In genomic region chr2:165626826-165627225, GRCm38 (mm10) we compare ENCODE assay signal across 23 mouse cellular contexts. TPM values are rescaled to one million over a fixed set of nuclear protein-coding genes. Genes with fewer than 3 reads are reported as not detected.
DNase-seq lines count a peak whose midpoint lies in the region; ATAC-seq and TF ChIP-seq lines count a peak whose summit lies in the region.
"Had no signal": no experiment of that assay in that cellular context is flagged by ENCODE, and none has a peak within 500 bp of the region (broad histone marks: within the 10 kb centered on the region; RNA-seq: fewer than 3 reads in every experiment).

No protein-coding gene starts in this region.

- WGBS in hindbrain, embryonic 11.5 days: 68% methylated on average over 6 of the region's 6 CpGs
- 40% methylated on average over 6 of the region's 6 CpGs for WGBS in hindbrain, embryonic 16.5 days
- 89% methylated on average over 6 of the region's 6 CpGs for WGBS in embryonic facial prominence, embryonic 10.5 days
- 46% methylated on average over 6 of the region's 6 CpGs for WGBS in hindbrain, postnatal 0 days

- no peaks in the 10 kb centered on the region for H3K36me3 ChIP-seq in hindbrain, embryonic 11.5 days (ENCODE audit: control insufficient read depth, insufficient read depth, low read length)
- H3K36me3 ChIP-seq in hindbrain, embryonic 16.5 days (ENCODE audit: control insufficient read depth, insufficient read depth, low read length): no peaks in the 10 kb centered on the region
- H3K36me3 ChIP-seq in embryonic facial prominence, embryonic 10.5 days (replicated peaks): peaks cover 7% of the 10 kb centered on the region
- H3K36me3 ChIP-seq in hindbrain, postnatal 0 days (ENCODE audit: insufficient read depth, low read length): no peaks in the 10 kb centered on the region
- H3K36me3 ChIP-seq: limb, embryonic 15.5 days; midbrain, embryonic 15.5 days; stomach, embryonic 15.5 days had no signal

- H3K27me3 ChIP-seq in hindbrain, embryonic 11.5 days (ENCODE audit: control insufficient read depth, insufficient read depth, low read length): no peaks in the 10 kb centered on the region
- no peaks in the 10 kb centered on the region for H3K27me3 ChIP-seq in hindbrain, embryonic 16.5 days (replicated peaks; ENCODE audit: control insufficient read depth, insufficient read depth, low read length)
- no peaks in the 10 kb centered on the region for H3K27me3 ChIP-seq in embryonic facial prominence, embryonic 10.5 days (replicated peaks; ENCODE audit: low read depth, poor library complexity, severe bottlenecking)
- H3K27me3 ChIP-seq in hindbrain, postnatal 0 days (ENCODE audit: insufficient read depth, low read length): no peaks in the 10 kb centered on the region
- H3K27me3 ChIP-seq: midbrain, embryonic 15.5 days; stomach, embryonic 15.5 days had no signal

- H3K4me1 ChIP-seq in hindbrain, embryonic 11.5 days (replicated peaks; ENCODE audit: control insufficient read depth, insufficient read depth, low read length): 0 out of 2 replicates have a peak, but pooled peaks cover 2% of the 10 kb centered on the region
- H3K4me1 ChIP-seq in hindbrain, embryonic 16.5 days (ENCODE audit: control insufficient read depth, insufficient read depth, low read depth, low read length): no peaks in the 10 kb centered on the region; the same call in 1 of the 2 replicates
- peaks cover 43% of the 10 kb centered on the region for H3K4me1 ChIP-seq in embryonic facial prominence, embryonic 10.5 days
- H3K4me1 ChIP-seq in hindbrain, postnatal 0 days (ENCODE audit: insufficient read depth, low read length): no peaks in the 10 kb centered on the region
- H3K4me1 ChIP-seq: midbrain, embryonic 15.5 days; stomach, embryonic 15.5 days had no signal

- no peak overlapping the region for H3K9ac ChIP-seq in hindbrain, embryonic 11.5 days (ENCODE audit: low read depth, low read length)
- H3K9ac ChIP-seq in hindbrain, embryonic 16.5 days (ENCODE audit: low read depth, low read length): no peak overlapping the region
- H3K9ac ChIP-seq in hindbrain, postnatal 0 days (replicated peaks; ENCODE audit: low read length): no peak overlapping the region
- H3K9ac ChIP-seq: limb, embryonic 15.5 days; liver, embryonic 14.5 days; lung, embryonic 14.5 days; midbrain, embryonic 15.5 days; stomach, embryonic 15.5 days had no signal

- no peak for ATAC-seq in hindbrain, embryonic 11.5 days (ENCODE audit: low FRiP score)
- ATAC-seq in hindbrain, embryonic 16.5 days: no peak
- no peak for ATAC-seq in hindbrain, postnatal 0 days
- ATAC-seq: inflammation-experienced regulatory T-cells, adult 6 months; midbrain, embryonic 15.5 days had no signal

- intact Hi-C loops in left cerebral cortex, postnatal 36 days (cut with DNase I): no loop called here

- no peak for TF ChIP-seq CTCF in brain, embryonic 14.5 days (IDR thresholded peaks at IDR 0.05; ENCODE audit: borderline replicate concordance, extremely low read depth, insufficient read depth, insufficient read length)
- TF ChIP-seq CTCF in hindbrain, postnatal 0 days (IDR thresholded peaks at IDR 0.05; ENCODE audit: low read depth): no peak

- TF ChIP-seq POLR2A in brain, embryonic 14.5 days (IDR thresholded peaks at IDR 0.05; ENCODE audit: borderline replicate concordance, extremely low read depth, insufficient read depth, insufficient read length, poor library complexity, severe bottlenecking): no peak

- DNase-seq in hindbrain, embryonic 11.5 days (ENCODE audit: low spot score): no peak
- DNase-seq in brain, embryonic 14.5 days (ENCODE audit: low read depth): peak; percentile 75
- DNase-seq in embryonic facial prominence, embryonic 10.5 days (ENCODE audit: low spot score): no peak
- DNase-seq in hindbrain, postnatal 0 days (ENCODE audit: low spot score): peak; percentile 38
- DNase-seq in left cerebral cortex, postnatal 36 days (ENCODE audit: low spot score in 2 of 2): no peak
- no peak for DNase-seq in gastrocnemius, postnatal 10 days
- DNase-seq: adrenal gland, postnatal 10 days; cerebellum, adult 8-10 months; gastrocnemius, postnatal 36 days; heart, adult 2 months; kidney, adult 18-20 months; kidney, postnatal 4 days; lung, embryonic 14.5 days; lung, postnatal 36 days; thymus, postnatal 25 days had no signal

- no peaks in the 10 kb centered on the region for H3K9me3 ChIP-seq in hindbrain, embryonic 11.5 days (ENCODE audit: control insufficient read depth, low read length)
- no peaks in the 10 kb centered on the region for H3K9me3 ChIP-seq in hindbrain, embryonic 16.5 days (ENCODE audit: control insufficient read depth, low read length)
- H3K9me3 ChIP-seq in embryonic facial prominence, embryonic 10.5 days: no peaks in the 10 kb centered on the region
- no peaks in the 10 kb centered on the region for H3K9me3 ChIP-seq in hindbrain, postnatal 0 days (ENCODE audit: low read length)
- H3K9me3 ChIP-seq: limb, embryonic 15.5 days; midbrain, embryonic 15.5 days; stomach, embryonic 15.5 days had no signal

- peak overlapping the region; percentile 6; the same call in 1 of the 2 replicates for H3K27ac ChIP-seq in hindbrain, embryonic 11.5 days (ENCODE audit: low read depth, low read length)
- H3K27ac ChIP-seq in hindbrain, embryonic 16.5 days (ENCODE audit: low read depth, low read length): no peak overlapping the region
- H3K27ac ChIP-seq in embryonic facial prominence, embryonic 10.5 days (replicated peaks): 0 out of 2 replicates have a peak overlapping the region, but pooled peaks have one; percentile 32
- no peak overlapping the region for H3K27ac ChIP-seq in hindbrain, postnatal 0 days
- H3K27ac ChIP-seq: heart, adult 2 months; limb, embryonic 15.5 days; liver, embryonic 14.5 days; midbrain, embryonic 15.5 days; stomach, embryonic 15.5 days had no signal

- no peak overlapping the region for H3K4me2 ChIP-seq in hindbrain, embryonic 11.5 days (replicated peaks; ENCODE audit: low read depth, low read length)
- no peak overlapping the region for H3K4me2 ChIP-seq in hindbrain, embryonic 16.5 days (ENCODE audit: low read length)
- no peak overlapping the region for H3K4me2 ChIP-seq in hindbrain, postnatal 0 days (ENCODE audit: low read depth, low read length)
- H3K4me2 ChIP-seq: limb, embryonic 15.5 days; lung, embryonic 14.5 days; midbrain, embryonic 15.5 days; stomach, embryonic 15.5 days had no signal

- H3K4me3 ChIP-seq in hindbrain, embryonic 11.5 days (ENCODE audit: low read depth, low read length): no peak overlapping the region
- H3K4me3 ChIP-seq in hindbrain, embryonic 16.5 days (ENCODE audit: low read length): no peak overlapping the region
- H3K4me3 ChIP-seq in embryonic facial prominence, embryonic 10.5 days: no peak overlapping the region
- H3K4me3 ChIP-seq in hindbrain, postnatal 0 days (ENCODE audit: low read length): no peak overlapping the region
- H3K4me3 ChIP-seq: heart, adult 2 months; limb, embryonic 15.5 days; midbrain, embryonic 15.5 days; myocyte; stomach, embryonic 15.5 days had no signal

RNA-seq across cellular contexts. Expression of gene Eya2, which starts 32.0 kb away (rescaled TPM):
- polyA plus RNA-seq in hindbrain, embryonic 11.5 days (2014; fragmentation: Nextera tagmentation; extraction: Ambion mirVana): 14.8 and 21.1 TPM in 2 replicates
- 8.1 and 12.1 TPM in 2 replicates for polyA plus RNA-seq in hindbrain, embryonic 16.5 days (2015; fragmentation: Nextera tagmentation; extraction: Ambion mirVana)
- 6.1 and 12.3 TPM in 2 replicates for polyA plus RNA-seq in brain, embryonic 14.5 days (2012; rRNA removed)
- polyA plus RNA-seq in embryonic facial prominence, embryonic 10.5 days (2016; fragmentation: Nextera tagmentation; extraction: Ambion mirVana): 38.6 and 41.9 TPM in 2 replicates
- 12.1 and 20.1 TPM in 2 replicates for total RNA-seq in hindbrain, postnatal 0 days (2014; rRNA removed)
- polyA plus RNA-seq in hindbrain, postnatal 0 days (2015; fragmentation: Nextera tagmentation; extraction: Ambion mirVana): 9.9 and 10.0 TPM in 2 replicates
- 1 to 10 TPM; 1.7 to 3.9 TPM for total RNA-seq in left cerebral cortex, postnatal 36 days (2021)
- 1 to 10 TPM; 4.9 to 5.4 TPM for total RNA-seq in gastrocnemius, postnatal 10 days (2021)
- total RNA-seq: MEL had no signal

Comparison
In these comparisons a context has a peak if more than half of its experiments do, and no peak if none do; other contexts are left out.
1. DNase-seq: peak in brain, embryonic 14.5 days (single experiment) and hindbrain, postnatal 0 days (single experiment); none in hindbrain, embryonic 11.5 days (single experiment), embryonic facial prominence, embryonic 10.5 days (single experiment), left cerebral cortex, postnatal 36 days (0 of 2) and gastrocnemius, postnatal 10 days (single experiment).
2. H3K27ac ChIP-seq: peak in hindbrain, embryonic 11.5 days (single experiment) and embryonic facial prominence, embryonic 10.5 days (single experiment); none in hindbrain, embryonic 16.5 days (single experiment) and hindbrain, postnatal 0 days (single experiment).